Mouse (Mus musculus): ENCODE data around the gene Mdp1. TPM values are rescaled to one million over a fixed set of nuclear protein-coding genes. Genes with fewer than 3 reads are reported as not detected.

Mdp1 gene
- total RNA-seq, 1 experiment from 2014 or later = 31.1 TPM

DNA sequence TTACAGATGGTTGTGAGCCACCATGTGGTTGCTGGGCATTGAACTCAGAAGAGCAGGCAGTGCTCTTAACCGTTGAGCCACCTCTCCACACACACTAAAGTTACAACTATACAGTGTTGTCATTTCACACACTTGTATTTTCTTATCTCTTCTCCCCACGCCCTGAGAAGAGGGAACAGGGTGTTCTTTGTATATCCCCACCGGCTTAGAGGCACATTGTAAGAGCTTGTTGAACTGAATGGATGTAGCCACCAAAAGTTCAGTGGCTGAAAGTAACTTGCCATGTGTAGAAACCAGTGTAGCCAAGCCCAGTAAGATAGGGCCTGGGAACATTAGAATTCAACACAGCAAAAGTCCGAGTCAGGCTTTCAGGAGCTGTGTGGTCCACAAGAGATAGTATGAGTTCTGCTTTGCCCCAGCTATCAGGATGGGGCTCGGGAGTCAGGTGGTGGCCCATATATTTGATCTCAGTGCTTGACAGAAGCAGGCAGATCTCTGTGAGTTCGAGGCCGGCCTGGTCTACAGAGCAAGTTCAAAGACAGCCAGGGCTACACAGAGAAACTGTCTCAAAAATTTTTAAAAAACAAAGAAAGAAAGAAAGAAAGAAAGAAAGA lies 45.6 kb downstream of the Mdp1 start:
- ATAC-seq (replicated peaks in 1 of 2; ENCODE audit: insufficient read depth in 1 of 2, low FRiP score in 2 of 2, low TSS enrichment in 1 of 2, low read depth in 1 of 2, poor library complexity in 2 of 2, severe bottlenecking in 2 of 2) = no peak

DNA sequence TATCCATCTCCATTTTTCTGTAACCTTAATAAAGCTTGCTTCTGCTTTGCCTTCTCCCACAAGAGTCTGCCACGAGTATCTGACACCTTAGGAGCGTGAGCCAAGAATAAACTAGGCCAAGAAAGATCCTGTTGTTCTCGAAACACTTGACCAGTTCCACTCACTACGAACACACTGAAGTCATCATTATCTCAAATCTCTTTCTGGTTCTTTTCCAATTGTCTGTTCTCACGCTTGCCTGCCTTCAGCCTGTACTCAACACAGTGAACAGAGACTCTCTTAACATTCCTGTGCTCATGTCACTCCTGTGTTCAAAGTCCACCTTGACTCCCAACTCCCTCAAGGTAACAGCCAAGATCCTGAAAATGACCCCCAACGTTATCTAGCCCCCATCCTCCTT lies 47.0 kb downstream of the Mdp1 start:
- ATAC-seq (replicated peaks in 1 of 2; ENCODE audit: insufficient read depth in 1 of 2, low FRiP score in 2 of 2, low TSS enrichment in 1 of 2, low read depth in 1 of 2, poor library complexity in 2 of 2, severe bottlenecking in 2 of 2) = no peak

DNA sequence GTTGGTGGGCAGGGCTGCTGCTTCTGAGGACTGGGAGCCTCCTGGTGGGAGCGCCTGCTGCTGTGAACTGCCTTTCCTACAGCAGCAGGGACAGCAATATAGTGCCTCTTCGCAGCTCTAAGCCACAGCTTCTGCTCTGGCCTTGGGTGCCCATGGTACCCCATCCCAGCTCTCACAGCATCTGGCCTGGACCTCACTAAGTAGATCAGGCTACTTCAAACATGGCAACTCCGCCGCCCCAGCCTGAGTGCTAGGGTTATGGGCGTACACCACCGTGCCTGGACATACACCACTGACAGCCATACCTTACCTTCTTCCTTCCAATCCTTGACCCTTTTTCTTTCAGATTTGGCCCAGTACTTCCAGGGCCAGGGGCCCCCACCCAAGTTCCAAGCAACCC lies 52.0 kb downstream of the Mdp1 start:
- no peak for ATAC-seq (replicated peaks in 1 of 2; ENCODE audit: insufficient read depth in 1 of 2, low FRiP score in 2 of 2, low TSS enrichment in 1 of 2, low read depth in 1 of 2, poor library complexity in 2 of 2, severe bottlenecking in 2 of 2)

Other genes with a start within 250 kb of the Mdp1 start
- gene Dhrs4, start 181.8 kb downstream of the Mdp1 start, total RNA-seq (2017) = 68.5 and 99.2 TPM in 2 replicates
- 2.3 and 2.7 TPM in 2 replicates for gene Carmil3, start 169.9 kb downstream of the Mdp1 start, total RNA-seq (2017)
- gene Cpne6, start 150.1 kb downstream of the Mdp1 start, total RNA-seq (2017) = not detected in 2 replicates
- not detected in 2 replicates for gene Nrl, start 135.5 kb downstream of the Mdp1 start, total RNA-seq (2017)
- 50.8 and 58.0 TPM in 2 replicates for gene Pck2, start 120.2 kb downstream of the Mdp1 start, total RNA-seq (2017)
- 47.6 and 53.3 TPM in 2 replicates for gene Dcaf11, start 100.5 kb downstream of the Mdp1 start, total RNA-seq (2017)
- gene A730061H03Rik, start 100.1 kb downstream of the Mdp1 start, total RNA-seq (2017) = 3.4 TPM in 1 of 2 replicates, not detected in the other
- gene Fitm1, start 84.9 kb downstream of the Mdp1 start, total RNA-seq (2017) = not detected in 2 replicates
- gene Psme1, start 82.4 kb downstream of the Mdp1 start, total RNA-seq (2017) = 367 and 390 TPM in 2 replicates
- gene Emc9, start 75.2 kb downstream of the Mdp1 start, total RNA-seq (2017) = 8.5 and 8.9 TPM in 2 replicates
- gene Psme2, start 69.4 kb downstream of the Mdp1 start, total RNA-seq (2017) = 189 and 244 TPM in 2 replicates
- 11.5 and 19.8 TPM in 2 replicates for gene Rnf31, start 68.8 kb downstream of the Mdp1 start, total RNA-seq (2017)
- 61.3 and 91.7 TPM in 2 replicates for gene Irf9, start 56.9 kb downstream of the Mdp1 start, total RNA-seq (2017)
- gene Rec8, start 42.5 kb downstream of the Mdp1 start, total RNA-seq (2017) = 15.4 and 17.9 TPM in 2 replicates
- gene Ipo4, start 24.6 kb downstream of the Mdp1 start, total RNA-seq (2017) = 14.3 and 35.2 TPM in 2 replicates
- 1.8 and 8.2 TPM in 2 replicates for gene Gm49378, start 22.6 kb downstream of the Mdp1 start, total RNA-seq (2017)
- 48.5 and 55.1 TPM in 2 replicates for gene Tm9sf1, start 16.7 kb downstream of the Mdp1 start, total RNA-seq (2017)
- 0.40 and 0.94 TPM in 2 replicates for gene Tssk4, start 10.3 kb downstream of the Mdp1 start, total RNA-seq (2017)
- 30.7 and 38.3 TPM in 2 replicates for gene Gmpr2, start 11.4 kb upstream of the Mdp1 start, total RNA-seq (2017)
- 209 and 317 TPM in 2 replicates for gene Nedd8, start 11.6 kb upstream of the Mdp1 start, total RNA-seq (2017)
- 27.3 and 34.1 TPM in 2 replicates for gene Tinf2, start 21.3 kb upstream of the Mdp1 start, total RNA-seq (2017)
- 1.3 and 5.8 TPM in 2 replicates for gene Tgm1, start 53.4 kb upstream of the Mdp1 start, total RNA-seq (2017)
- gene Rabggta, start 61.8 kb upstream of the Mdp1 start, total RNA-seq (2017) = 17.2 and 17.9 TPM in 2 replicates
- 25.3 TPM in 2 replicates for gene Dhrs1, start 85.2 kb upstream of the Mdp1 start, total RNA-seq (2017)
- gene Nop9, start 85.2 kb upstream of the Mdp1 start, total RNA-seq (2017) = 16.6 and 20.9 TPM in 2 replicates
- gene Cideb, start 98.0 kb upstream of the Mdp1 start, total RNA-seq (2017) = not detected in 2 replicates
- gene Ltb4r2, start 100.9 kb upstream of the Mdp1 start, total RNA-seq (2017) = 0.60 and 0.63 TPM in 2 replicates
- 4.0 and 11.2 TPM in 2 replicates for gene Ltb4r1, start 105.5 kb upstream of the Mdp1 start, total RNA-seq (2017)
- 1.0 and 2.2 TPM in 2 replicates for gene Adcy4, start 123.6 kb upstream of the Mdp1 start, total RNA-seq (2017)
- 23.8 and 47.9 TPM in 2 replicates for gene Ripk3, start 128.4 kb upstream of the Mdp1 start, total RNA-seq (2017)
- gene Nfatc4, start 162.6 kb upstream of the Mdp1 start, total RNA-seq (2017) = 0.31 and 0.35 TPM in 2 replicates
- 13.0 and 13.1 TPM in 2 replicates for gene Nynrin, start 193.5 kb upstream of the Mdp1 start, total RNA-seq (2017)
- 0.05 TPM in 1 of 2 replicates, not detected in the other for gene Cbln3, start 223.9 kb upstream of the Mdp1 start, total RNA-seq (2017)
- gene Khnyn, start 224.4 kb upstream of the Mdp1 start, total RNA-seq (2017) = 40.6 and 50.5 TPM in 2 replicates
- 10.3 and 27.3 TPM in 2 replicates for gene Sdr39u1, start 239.8 kb upstream of the Mdp1 start, total RNA-seq (2017)